Mouse (Mus musculus): ENCODE measurements around the gene Plcg1.

DNA sequence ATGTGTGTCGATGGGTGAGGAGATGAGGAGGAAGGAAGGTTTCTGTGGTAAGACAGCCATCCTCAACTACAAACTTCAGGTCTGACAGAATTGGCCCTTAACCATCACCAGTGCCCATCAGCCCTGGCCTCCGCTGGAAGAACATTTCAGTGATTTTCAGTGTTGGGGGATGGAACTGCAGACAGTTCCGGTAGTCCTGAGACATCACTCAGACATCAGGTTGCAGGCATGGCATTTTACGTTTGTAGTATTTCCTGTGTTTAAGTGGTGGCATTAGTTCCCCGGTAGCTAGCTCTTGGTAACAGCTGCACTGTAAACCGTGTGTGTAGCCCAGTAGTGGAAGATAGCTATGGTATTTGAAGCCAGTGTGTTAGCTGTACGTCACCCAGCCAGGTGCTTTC, 2.0 kb downstream of the Plcg1 start:
- TF ChIP-seq CTCF (IDR thresholded peaks at IDR 0.05; ENCODE audit: low read depth) (no peak), EP300 (IDR thresholded peaks at IDR 0.05; ENCODE audit: low read depth) (no peak)

Measured in heart, postnatal 0 days (tissue).